In genomic region chrX:52375129-52375528, GRCm38 (mm10) we compare ENCODE assay signal across 11 mouse cellular contexts.
A peak's percentile ranks its signal among the peaks of the same experiment; 100 is the strongest.
DNase-seq lines count a peak whose midpoint lies in the region; ATAC-seq and TF ChIP-seq lines count a peak whose summit lies in the region.
"Had no signal": no experiment of that assay in that cellular context is flagged by ENCODE, and none has a peak within 500 bp of the region (broad histone marks: within the 10 kb centered on the region; RNA-seq: fewer than 3 reads in every experiment).

No protein-coding gene starts in this region.

- H3K9ac ChIP-seq in lung, postnatal 0 days (replicated peaks; ENCODE audit: low read depth): no peak overlapping the region
- H3K9ac ChIP-seq in forebrain, embryonic 13.5 days: no peak overlapping the region
- H3K9ac ChIP-seq: embryonic facial prominence, embryonic 13.5 days had no signal

- no peaks in the 10 kb centered on the region for H3K36me3 ChIP-seq in lung, postnatal 0 days (ENCODE audit: insufficient read depth, low read length)
- no peaks in the 10 kb centered on the region for H3K36me3 ChIP-seq in forebrain, embryonic 13.5 days (ENCODE audit: poor library complexity, severe bottlenecking)
- H3K36me3 ChIP-seq: embryonic facial prominence, embryonic 13.5 days had no signal

- no peaks in the 10 kb centered on the region for H3K4me1 ChIP-seq in cerebellum, adult 2 months (ENCODE audit: control insufficient read depth, insufficient read depth, low read length)
- no peaks in the 10 kb centered on the region for H3K4me1 ChIP-seq in lung, postnatal 0 days (ENCODE audit: insufficient read depth, low read depth, low read length)
- no peaks in the 10 kb centered on the region for H3K4me1 ChIP-seq in forebrain, embryonic 13.5 days
- H3K4me1 ChIP-seq: embryonic facial prominence, embryonic 13.5 days had no signal

- H3K4me2 ChIP-seq in lung, postnatal 0 days (replicated peaks; ENCODE audit: low read depth, low read length): no peak overlapping the region
- H3K4me2 ChIP-seq in forebrain, embryonic 13.5 days: no peak overlapping the region
- H3K4me2 ChIP-seq: embryonic facial prominence, embryonic 13.5 days had no signal

- H3K4me3 ChIP-seq in cerebellum, adult 2 months (replicated peaks; ENCODE audit: insufficient read depth, low read depth, low read length): no peak overlapping the region
- H3K4me3 ChIP-seq in left cerebral cortex, adult 2 months: no peak overlapping the region
- H3K4me3 ChIP-seq in lung, postnatal 0 days (ENCODE audit: low read depth, low read length): no peak overlapping the region
- no peak overlapping the region for H3K4me3 ChIP-seq in forebrain, embryonic 13.5 days
- H3K4me3 ChIP-seq: embryonic facial prominence, embryonic 13.5 days had no signal

- DNase-seq in cerebellum, adult 2 months: no peak
- no peak for DNase-seq in cerebellum, adult 18-20 months
- DNase-seq in left cerebral cortex, adult 2 months (ENCODE audit: extremely low spot score in 1 of 2, low spot score in 2 of 2): no peak
- no peak for DNase-seq in left cerebral cortex, adult 11 months (ENCODE audit: low spot score)
- DNase-seq in Patski (ENCODE audit: low read depth, low spot score): no peak
- DNase-seq in lung, postnatal 0 days (ENCODE audit: low spot score): peak; percentile 8
- DNase-seq in spleen, postnatal 4 days (ENCODE audit: low spot score in 2 of 2): no peak

- 48% methylated on average over 3 of the region's 3 CpGs for WGBS in cerebellum, adult 2 months
- 53% methylated on average over 3 of the region's 3 CpGs for WGBS in lung, postnatal 0 days
- WGBS in forebrain, embryonic 13.5 days: 55% methylated on average over 3 of the region's 3 CpGs

- no peak for TF ChIP-seq EP300 in lung, postnatal 0 days (IDR thresholded peaks at IDR 0.05)

- ATAC-seq in Patski: no peak
- ATAC-seq in lung, postnatal 0 days: no peak
- no peak for ATAC-seq in forebrain, embryonic 13.5 days
- ATAC-seq: CD4-positive, CD25-positive, alpha-beta regulatory T cell, adult 4 months; hindbrain, embryonic 16.5 days had no signal

- intact Hi-C loops in left cerebral cortex, adult 2 months (cut with DNase I): loop anchor here (10.0 kb wide), 2 partner anchors 640 to 880 kb away; no protein-coding TSS in a partner anchor

- POLR2A ChIA-PET in Patski (lab: Charles Lee): interaction anchor here (0.7 kb wide), 1 partner anchor 1330 kb away, joined by 4 read pairs; no protein-coding TSS in a partner anchor

- CTCF ChIA-PET in Patski (lab: Charles Lee): interaction anchor here (0.6 to 2.5 kb wide), 4 partner anchors 11 to 462 kb away, joined by 3 to 7 read pairs (median 4); no protein-coding TSS in a partner anchor

- H3K27ac ChIP-seq in cerebellum, adult 2 months (ENCODE audit: insufficient read depth, low read length): no peak overlapping the region
- H3K27ac ChIP-seq in left cerebral cortex, adult 2 months: no peak overlapping the region
- no peak overlapping the region for H3K27ac ChIP-seq in lung, postnatal 0 days (ENCODE audit: low read length)
- no peak overlapping the region for H3K27ac ChIP-seq in forebrain, embryonic 13.5 days
- H3K27ac ChIP-seq: embryonic facial prominence, embryonic 13.5 days had no signal

- TF ChIP-seq CTCF in cerebellum, adult 2 months (IDR thresholded peaks at IDR 0.05; ENCODE audit: borderline replicate concordance, insufficient read depth, low read depth, low read length): peak; percentile 19; the same call in 1 of the 2 replicates
- TF ChIP-seq CTCF in left cerebral cortex, adult 2 months (IDR thresholded peaks at IDR 0.05): peak; percentile 59
- TF ChIP-seq CTCF in Patski (IDR thresholded peaks at IDR 0.05): peak; percentile 65
- peak; percentile 59 for TF ChIP-seq CTCF in lung, postnatal 0 days (IDR thresholded peaks at IDR 0.05)

- no peaks in the 10 kb centered on the region for H3K27me3 ChIP-seq in cerebellum, adult 2 months (ENCODE audit: control insufficient read depth, insufficient read depth, low read length)
- H3K27me3 ChIP-seq in Patski: peaks cover 26% of the 10 kb centered on the region
- no peaks in the 10 kb centered on the region for H3K27me3 ChIP-seq in lung, postnatal 0 days (replicated peaks; ENCODE audit: insufficient read depth, low read length)
- H3K27me3 ChIP-seq in forebrain, embryonic 13.5 days: no peaks in the 10 kb centered on the region

- in situ Hi-C loops in Patski (cut with MboI; ENCODE audit: low pct_unique_long_range_greater_than_20kb): loop anchor here (10.0 to 25.0 kb wide), 2 partner anchors 970 to 1688 kb away; no protein-coding TSS in a partner anchor

- no peaks in the 10 kb centered on the region for H3K9me3 ChIP-seq in lung, postnatal 0 days (ENCODE audit: low read length)
- H3K9me3 ChIP-seq in forebrain, embryonic 13.5 days (replicated peaks): no peaks in the 10 kb centered on the region
- H3K9me3 ChIP-seq: embryonic facial prominence, embryonic 13.5 days had no signal

- no peak for TF ChIP-seq POLR2A in cerebellum, adult 2 months (IDR thresholded peaks at IDR 0.05; ENCODE audit: borderline replicate concordance, insufficient read depth, low read length)
